Mouse (Mus musculus) bone marrow, adult 2 months (tissue): ENCODE data around the gene Fhod1. TPM values are rescaled to one million over a fixed set of nuclear protein-coding genes. Genes with fewer than 3 reads are reported as not detected.

Experiments
- H3K27ac ChIP-seq: fragments of 200-500 bp; 2 replicates; pipeline ENCODE4 v1.5.1; 2012; ENCODE audit warnings: low read depth, mild to moderate bottlenecking, control low read depth, inconsistent platforms, low read length; ENCODE audit not compliant: control insufficient read depth, poor library complexity, insufficient read depth
- H3K4me1 ChIP-seq: fragments of 200-500 bp; 2 replicates; pipeline ENCODE4 v1.6.1; 2011; ENCODE audit warnings: low read length; ENCODE audit not compliant: control insufficient read depth, insufficient read depth
- H3K4me3 ChIP-seq: fragments of 200-500 bp; replicated peaks from 2 replicates; pipeline ENCODE3; 2011; ENCODE audit warnings: mild to moderate bottlenecking, low read depth, low read length, control low read depth; ENCODE audit not compliant: control insufficient read depth
- CTCF ChIP-seq: fragments of 200-500 bp; IDR thresholded peaks from 2 replicates; pipeline ENCODE4 v1.5.1; 2011; ENCODE audit warnings: low read length, control low read depth; ENCODE audit not compliant: control insufficient read depth, insufficient read depth
- POLR2A ChIP-seq: fragments of 200-500 bp; IDR thresholded peaks from 2 replicates; pipeline ENCODE4 v1.6.1; 2011; ENCODE audit warnings: low read depth, mild to moderate bottlenecking, control low read depth, low read length, borderline replicate concordance; ENCODE audit not compliant: control insufficient read depth
- WGBS: fragments of 180-500 bp; shearing (Covaris S2); methylation state at CpG from one replicate; pipeline ENCODE4 v1.1.7; 2018; 5-methylcytosine and 5-hydroxymethylcytosine counted together
- polyA plus RNA-seq: library from polyadenylated mRNA; stranded (reverse); fragments of >200 nt; gene quantifications from 2 replicates; pipeline ENCODE4 v1.2.4, GENCODE M21; 2011; ENCODE audit warnings: low replicate concordance; ENCODE audit not compliant: missing spikeins, insufficient read depth, insufficient read length

Fhod1 gene
- polyA plus RNA-seq, 1 experiment = 66.3 TPM

DNA sequence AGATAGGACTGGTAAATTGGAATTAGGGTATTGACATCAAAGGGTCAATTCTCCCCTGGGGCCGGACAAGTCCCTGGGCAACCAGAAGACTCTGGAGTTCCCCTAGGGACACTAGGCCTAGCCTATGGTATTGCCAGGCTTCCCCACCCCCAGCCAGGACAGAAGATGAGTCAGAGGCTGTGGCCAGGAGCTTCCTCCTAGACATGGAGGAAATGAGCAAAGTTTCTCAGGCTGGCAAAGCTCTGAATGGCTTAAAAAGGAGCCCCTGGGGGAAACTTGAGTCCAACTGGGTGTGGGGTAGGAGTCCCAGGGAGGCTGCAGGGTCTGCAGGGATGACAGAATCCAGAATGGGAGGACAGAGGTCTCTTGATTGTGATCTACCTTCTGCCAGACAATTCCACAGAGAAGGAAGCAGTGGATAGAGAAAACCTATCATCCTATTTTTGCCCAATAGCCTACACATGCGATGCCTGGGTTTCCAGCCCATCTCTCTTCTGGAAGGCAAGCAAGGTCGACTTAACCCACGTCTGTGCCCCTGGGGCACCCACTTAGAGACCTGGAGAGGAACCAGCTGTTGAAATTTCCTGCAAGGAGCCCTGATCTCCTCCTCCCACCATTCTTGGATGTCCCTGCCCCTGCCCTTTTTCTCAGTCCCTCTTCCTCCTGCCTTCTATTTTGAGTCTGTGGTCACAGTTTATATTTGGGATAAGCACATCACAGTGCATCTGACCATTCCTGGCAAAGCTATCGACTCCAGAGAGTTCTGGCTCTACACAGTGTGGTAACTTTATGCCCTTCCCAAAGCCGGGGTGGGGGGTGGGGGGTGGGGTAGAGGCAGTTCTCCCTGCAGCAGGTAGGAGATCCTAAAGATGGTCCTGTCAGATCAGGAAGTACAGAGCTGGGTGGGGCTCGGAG is 2.4 kb downstream of the Fhod1 start:
- TF ChIP-seq POLR2A (no peak), CTCF (no peak)
- H3K4me3 ChIP-seq = no peak overlapping the region
- H3K4me1 ChIP-seq = no peaks in the 10 kb centered on the region; the same call in 1 of the 2 replicates
- H3K27ac ChIP-seq = peak overlapping the region; percentile 57
- 31% methylated on average over 7 of the region's 7 CpGs for WGBS

DNA sequence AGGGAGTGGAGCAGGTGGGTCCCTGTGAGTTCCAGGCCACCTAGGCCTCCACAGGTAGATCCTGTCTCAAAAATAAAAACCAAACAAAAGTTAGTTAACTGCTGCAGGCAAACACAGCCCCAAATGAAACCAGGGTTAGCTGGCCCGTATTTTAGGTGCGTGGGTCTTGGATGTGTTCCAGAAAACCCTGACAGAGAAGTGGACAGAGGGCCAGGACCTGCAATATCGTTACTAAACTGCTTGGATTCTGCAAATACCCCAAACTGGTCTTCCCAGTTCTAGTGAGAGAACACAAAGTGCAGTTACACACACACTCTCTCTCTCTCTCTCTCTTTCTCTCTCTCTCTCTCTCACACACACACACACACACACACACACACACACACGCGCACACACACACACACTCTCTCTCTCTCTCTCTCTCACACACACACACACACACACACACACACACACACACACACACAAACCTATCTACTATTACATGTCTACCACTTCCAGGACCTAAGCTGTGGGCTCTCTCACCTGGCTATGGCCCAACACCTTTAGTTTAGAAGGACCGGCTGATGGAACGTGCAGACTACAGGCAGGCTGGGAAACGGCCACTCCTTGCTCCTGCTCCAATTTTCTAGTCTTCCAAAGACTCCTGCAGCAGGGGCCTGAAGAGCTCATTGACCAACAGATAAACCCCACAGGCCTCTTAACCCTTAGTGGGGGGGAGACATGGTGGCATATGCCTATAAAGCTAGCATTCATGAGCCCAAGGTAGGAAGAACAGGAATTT is 3.8 kb downstream of the Fhod1 start:
- Histone ChIP-seq H3K4me3 (no peak overlapping the region), H3K4me1 (no peaks in the 10 kb centered on the region; the same call in 1 of the 2 replicates), H3K27ac (no peak overlapping the region)
- TF ChIP-seq POLR2A (no peak), CTCF (no peak)
- 60% methylated on average over 8 of the region's 8 CpGs for WGBS

DNA sequence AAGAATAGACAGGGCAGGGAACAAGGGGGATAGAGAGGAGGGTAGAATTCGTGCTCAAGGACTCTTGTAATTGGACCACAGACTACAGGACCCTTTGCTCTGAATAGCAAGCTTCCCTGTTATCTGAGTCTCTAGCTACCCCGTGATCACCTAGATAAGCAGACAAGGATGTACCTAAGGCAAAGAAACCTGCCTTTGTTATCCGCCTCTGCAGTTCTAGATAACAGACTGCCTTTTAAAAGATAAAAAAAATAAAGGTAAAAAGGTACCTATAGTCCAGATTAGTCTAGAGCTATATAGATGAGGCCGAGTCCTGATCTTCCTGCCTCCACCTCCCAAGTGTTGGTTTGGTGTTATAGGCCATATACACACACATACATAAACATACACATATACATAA is 5.0 kb downstream of the Fhod1 start:
- no peak overlapping the region for H3K27ac ChIP-seq
- H3K4me1 ChIP-seq = no peaks in the 10 kb centered on the region; the same call in 1 of the 2 replicates
- no peak overlapping the region for H3K4me3 ChIP-seq
- WGBS = 74% methylated on average over 4 of the region's 4 CpGs
- no peak for TF ChIP-seq POLR2A
- TF ChIP-seq CTCF = no peak

DNA sequence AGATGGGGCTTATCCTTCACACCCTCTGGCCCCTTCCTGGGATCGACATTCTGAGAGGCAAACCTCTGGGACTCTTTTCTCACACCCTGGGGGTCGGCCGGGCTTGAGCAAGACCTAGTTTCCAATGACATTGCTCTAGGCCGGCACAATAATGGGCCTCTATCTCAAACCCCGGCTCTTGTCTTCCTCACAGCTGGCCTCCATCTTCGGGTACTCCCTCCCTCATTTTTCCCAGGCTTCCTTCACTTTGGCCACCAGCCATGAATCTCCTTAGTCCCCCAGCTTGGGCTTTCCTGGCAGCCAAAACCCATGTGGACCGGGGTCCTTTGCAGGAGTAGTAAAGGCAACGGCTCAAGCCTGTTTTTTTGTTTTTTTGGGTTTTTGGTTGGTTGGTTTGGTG is 6.4 kb downstream of the Fhod1 start:
- TF ChIP-seq CTCF = no peak
- TF ChIP-seq POLR2A = no peak
- H3K4me3 ChIP-seq = no peak overlapping the region
- H3K27ac ChIP-seq = no peak overlapping the region
- no peaks in the 10 kb centered on the region; the same call in 1 of the 2 replicates for H3K4me1 ChIP-seq
- 80% methylated on average over 8 of the region's 8 CpGs for WGBS

DNA sequence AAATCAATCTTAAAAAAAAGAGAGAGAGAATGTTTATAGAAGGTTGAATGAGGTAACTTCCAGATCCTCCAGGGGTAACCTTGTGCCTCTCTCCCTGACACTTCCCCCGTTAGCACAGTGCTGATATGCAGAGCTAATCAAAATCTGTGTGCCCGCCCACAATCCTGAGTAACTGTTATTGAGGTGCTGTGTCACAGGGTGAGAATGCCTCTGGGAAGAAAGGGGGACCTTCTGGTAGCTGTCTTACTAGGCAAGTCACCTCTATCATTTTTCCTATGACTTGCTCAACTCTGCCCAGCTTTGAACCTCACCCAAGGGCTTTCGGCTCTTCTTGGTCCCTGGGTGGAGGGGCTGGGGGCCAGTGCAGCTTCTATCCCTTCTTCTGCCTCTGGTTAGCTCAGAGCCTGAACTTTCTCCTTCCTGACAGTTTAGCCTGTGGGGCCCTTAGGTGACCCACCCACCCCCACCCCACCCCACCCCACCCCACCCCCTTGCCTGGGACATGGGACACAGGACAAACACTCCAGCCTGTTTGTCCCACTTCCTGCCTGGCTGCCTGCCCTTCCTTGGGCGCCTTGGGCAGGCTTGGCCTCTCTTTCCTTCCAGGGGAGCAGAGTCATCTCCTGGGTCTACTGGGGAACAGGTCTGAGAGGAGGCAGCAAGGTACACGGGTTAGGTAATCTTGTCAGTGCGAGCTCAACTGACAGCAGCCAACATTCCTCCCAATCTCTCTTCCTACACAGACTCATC is 7.7 kb downstream of the Fhod1 start:
- H3K4me1 ChIP-seq = no peaks in the 10 kb centered on the region; the same call in 1 of the 2 replicates
- 36% methylated on average over 6 of the region's 6 CpGs for WGBS
- TF ChIP-seq POLR2A (no peak), CTCF (no peak)
- no peak overlapping the region for H3K4me3 ChIP-seq
- H3K27ac ChIP-seq = no peak overlapping the region

DNA sequence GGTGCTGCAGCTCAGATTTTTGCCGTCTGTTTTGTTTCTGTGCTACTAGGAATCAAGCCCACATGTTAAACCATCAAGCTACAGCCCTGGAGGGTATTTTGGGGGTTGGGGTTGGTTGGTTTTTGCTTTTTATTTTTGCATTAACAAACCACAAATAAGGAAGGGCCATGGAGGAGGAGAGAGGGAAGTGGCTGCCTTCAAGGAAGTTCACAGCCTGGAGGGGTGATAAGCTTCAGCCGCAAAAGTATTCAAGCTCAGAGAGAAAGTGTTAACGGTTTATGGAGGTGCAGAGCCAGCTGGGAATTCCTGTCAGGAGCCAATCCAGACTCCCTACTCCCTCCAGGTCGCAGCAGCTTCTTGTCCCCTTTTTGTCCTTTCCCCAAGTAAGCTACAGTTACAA is 8.8 kb downstream of the Fhod1 start:
- no peak for TF ChIP-seq POLR2A
- TF ChIP-seq CTCF = no peak
- Histone ChIP-seq H3K27ac (peak overlapping the region; percentile 9; the same call in 1 of the 2 replicates), H3K4me3 (no peak overlapping the region), H3K4me1 (no peaks in the 10 kb centered on the region; the same call in 1 of the 2 replicates)
- WGBS = 5% methylated on average over 4 of the region's 4 CpGs

DNA sequence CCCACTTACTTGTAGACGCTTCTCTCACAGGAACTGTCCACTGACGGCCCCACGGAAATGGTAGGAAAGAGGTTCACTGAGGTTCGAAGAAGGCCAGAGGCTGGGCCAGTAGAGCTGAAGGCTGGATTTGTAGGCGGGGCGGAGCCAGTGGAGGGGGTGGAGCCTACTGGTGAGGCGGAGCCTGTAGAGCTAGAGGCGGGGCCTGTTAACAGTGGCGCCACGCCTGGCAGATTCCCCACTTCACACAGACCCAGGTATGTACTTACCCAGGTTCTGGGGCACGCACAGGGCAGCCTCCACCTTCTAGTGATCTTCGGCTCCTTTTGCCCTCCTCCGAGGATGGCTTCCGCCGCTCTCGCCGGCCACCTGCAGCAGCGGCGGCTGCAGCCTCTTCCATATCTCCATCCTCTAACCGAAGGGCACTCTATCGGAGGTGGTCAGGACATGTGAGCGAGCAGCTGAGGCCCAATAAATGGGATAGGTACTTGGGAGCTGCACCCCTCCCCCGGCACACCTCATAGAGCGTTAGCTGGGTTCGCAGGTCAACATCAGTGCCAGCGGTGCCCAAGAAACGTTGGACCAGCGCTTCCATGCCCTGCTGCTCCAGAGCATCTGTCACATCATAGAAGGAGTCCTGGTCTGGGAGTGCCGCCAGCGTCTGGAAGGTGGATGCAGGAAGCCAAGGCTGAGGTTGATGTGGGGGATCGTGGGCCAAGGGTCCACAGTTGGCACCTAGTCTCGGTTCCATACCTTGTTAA is 11.2 kb downstream of the Fhod1 start:
- WGBS = 90% methylated on average over 32 of the region's 32 CpGs
- Histone ChIP-seq H3K27ac (no peak overlapping the region), H3K4me3 (no peak overlapping the region), H3K4me1 (no peaks in the 10 kb centered on the region; the same call in 1 of the 2 replicates)
- TF ChIP-seq POLR2A = no peak
- no peak for TF ChIP-seq CTCF
